Mouse (Mus musculus): ENCODE data around the gene Gm20425. TPM values are rescaled to one million over a fixed set of nuclear protein-coding genes. Genes with fewer than 3 reads are reported as not detected.

Gm20425 gene
- not detected in 2 replicates for polyA plus RNA-seq (2014; fragmentation: Nextera tagmentation; extraction: Ambion mirVana)

GRCm38 (mm10) chr9:103230151-103230951, at the start of gene Gm20425, which contains the start of gene Trf:
Gm20425 (minus strand) TSS chr9:103230307.
Trf (minus strand) TSS chr9:103230444.
- no peak for ATAC-seq (ENCODE audit: insufficient number of reproducible peaks, low FRiP score, low TSS enrichment, low read depth)

GRCm38 (mm10) chr9:103276876-103277275, 46.8 kb upstream of the Gm20425 start:
- Histone ChIP-seq H3K4me1 (ENCODE audit: control insufficient read depth, insufficient read depth, low read length) (no peaks in the 10 kb centered on the region), H3K4me3 (ENCODE audit: low read depth, low read length) (no peak overlapping the region), H3K9me3 (ENCODE audit: control insufficient read depth, low read length) (no peaks in the 10 kb centered on the region), H3K36me3 (ENCODE audit: control insufficient read depth, insufficient read depth, low read length) (no peaks in the 10 kb centered on the region), H3K27ac (replicated peaks; ENCODE audit: low read depth, low read length) (no peak overlapping the region), H3K9ac (ENCODE audit: low read length) (no peak overlapping the region), H3K27me3 (ENCODE audit: control insufficient read depth, insufficient read depth, low read length) (no peaks in the 10 kb centered on the region), H3K4me2 (ENCODE audit: low read depth, severe bottlenecking) (no peak overlapping the region)
- DNase-seq (ENCODE audit: low spot score) (no peak), ATAC-seq (ENCODE audit: insufficient number of reproducible peaks, low FRiP score, low TSS enrichment, low read depth) (no peak)
- WGBS = 88% methylated on average over 6 of the region's 6 CpGs

More at GRCm38 (mm10) chr9:103230151-103230951, at the start of gene Gm20425, which contains the start of gene Trf:
- no peak within 1 kb of the TSS for H3K4me3 ChIP-seq (ENCODE audit: low read depth, low read length)
- 66% methylated on average over 29 of the region's 29 CpGs for WGBS
- H3K9ac ChIP-seq (ENCODE audit: low read length) = no peak within 1 kb of the TSS
- no peak for DNase-seq (ENCODE audit: low spot score)
- H3K36me3 ChIP-seq (ENCODE audit: control insufficient read depth, insufficient read depth, low read length) = no peaks in the 10 kb centered on the region
- no peaks in the 10 kb centered on the region for H3K27me3 ChIP-seq (ENCODE audit: control insufficient read depth, insufficient read depth, low read length)
- no peaks in the 10 kb centered on the region for H3K4me1 ChIP-seq (ENCODE audit: control insufficient read depth, insufficient read depth, low read length)
- no peaks in the 10 kb centered on the region for H3K9me3 ChIP-seq (ENCODE audit: control insufficient read depth, low read length)
- H3K4me2 ChIP-seq (ENCODE audit: low read depth, severe bottlenecking) = no peak within 1 kb of the TSS
- H3K27ac ChIP-seq (replicated peaks; ENCODE audit: low read depth, low read length) = no peak within 1 kb of the TSS

GRCm38 (mm10) chr9:103275676-103276075, 45.6 kb upstream of the Gm20425 start:
- Histone ChIP-seq H3K4me2 (ENCODE audit: low read depth, severe bottlenecking) (no peak overlapping the region), H3K4me3 (ENCODE audit: low read depth, low read length) (no peak overlapping the region), H3K27ac (replicated peaks; ENCODE audit: low read depth, low read length) (no peak overlapping the region), H3K9me3 (ENCODE audit: control insufficient read depth, low read length) (no peaks in the 10 kb centered on the region), H3K9ac (ENCODE audit: low read length) (no peak overlapping the region), H3K36me3 (ENCODE audit: control insufficient read depth, insufficient read depth, low read length) (no peaks in the 10 kb centered on the region), H3K4me1 (ENCODE audit: control insufficient read depth, insufficient read depth, low read length) (no peaks in the 10 kb centered on the region), H3K27me3 (ENCODE audit: control insufficient read depth, insufficient read depth, low read length) (no peaks in the 10 kb centered on the region)
- DNase-seq (ENCODE audit: low spot score) = no peak
- WGBS = 78% methylated on average over 1 of the region's 1 CpGs
- no peak for ATAC-seq (ENCODE audit: insufficient number of reproducible peaks, low FRiP score, low TSS enrichment, low read depth)

GRCm38 (mm10) chr9:103274819-103275218, 44.7 kb upstream of the Gm20425 start:
- Histone ChIP-seq H3K36me3 (ENCODE audit: control insufficient read depth, insufficient read depth, low read length) (no peaks in the 10 kb centered on the region), H3K4me3 (ENCODE audit: low read depth, low read length) (no peak overlapping the region), H3K9me3 (ENCODE audit: control insufficient read depth, low read length) (no peaks in the 10 kb centered on the region), H3K4me2 (ENCODE audit: low read depth, severe bottlenecking) (no peak overlapping the region), H3K27me3 (ENCODE audit: control insufficient read depth, insufficient read depth, low read length) (no peaks in the 10 kb centered on the region), H3K27ac (replicated peaks; ENCODE audit: low read depth, low read length) (no peak overlapping the region), H3K9ac (ENCODE audit: low read length) (no peak overlapping the region), H3K4me1 (ENCODE audit: control insufficient read depth, insufficient read depth, low read length) (no peaks in the 10 kb centered on the region)
- no peak for DNase-seq (ENCODE audit: low spot score)
- no peak for ATAC-seq (ENCODE audit: insufficient number of reproducible peaks, low FRiP score, low TSS enrichment, low read depth)
- WGBS = 63% methylated on average over 8 of the region's 8 CpGs

GRCm38 (mm10) chr9:103271104-103271503, 41.0 kb upstream of the Gm20425 start:
- no peak overlapping the region for H3K9ac ChIP-seq (ENCODE audit: low read length)

GRCm38 (mm10) chr9:103265778-103266177, 35.7 kb upstream of the Gm20425 start:
- Histone ChIP-seq H3K4me3 (ENCODE audit: low read depth, low read length) (no peak overlapping the region), H3K9me3 (ENCODE audit: control insufficient read depth, low read length) (no peaks in the 10 kb centered on the region), H3K27me3 (ENCODE audit: control insufficient read depth, insufficient read depth, low read length) (no peaks in the 10 kb centered on the region), H3K36me3 (ENCODE audit: control insufficient read depth, insufficient read depth, low read length) (no peaks in the 10 kb centered on the region), H3K4me1 (ENCODE audit: control insufficient read depth, insufficient read depth, low read length) (no peaks in the 10 kb centered on the region), H3K9ac (ENCODE audit: low read length) (no peak overlapping the region), H3K4me2 (ENCODE audit: low read depth, severe bottlenecking) (no peak overlapping the region), H3K27ac (replicated peaks; ENCODE audit: low read depth, low read length) (no peak overlapping the region)
- ATAC-seq (ENCODE audit: insufficient number of reproducible peaks, low FRiP score, low TSS enrichment, low read depth) (no peak), DNase-seq (ENCODE audit: low spot score) (no peak)
- WGBS = 86% methylated on average over 4 of the region's 4 CpGs

More at GRCm38 (mm10) chr9:103271104-103271503, 41.0 kb upstream of the Gm20425 start:
- H3K4me1 ChIP-seq (ENCODE audit: control insufficient read depth, insufficient read depth, low read length) = no peaks in the 10 kb centered on the region
- H3K36me3 ChIP-seq (ENCODE audit: control insufficient read depth, insufficient read depth, low read length) = no peaks in the 10 kb centered on the region
- ATAC-seq (ENCODE audit: insufficient number of reproducible peaks, low FRiP score, low TSS enrichment, low read depth) = no peak
- H3K4me3 ChIP-seq (ENCODE audit: low read depth, low read length) = no peak overlapping the region
- no peak for DNase-seq (ENCODE audit: low spot score)
- H3K27ac ChIP-seq (replicated peaks; ENCODE audit: low read depth, low read length) = no peak overlapping the region
- 37% methylated on average over 4 of the region's 4 CpGs for WGBS
- H3K4me2 ChIP-seq (ENCODE audit: low read depth, severe bottlenecking) = no peak overlapping the region
- H3K27me3 ChIP-seq (ENCODE audit: control insufficient read depth, insufficient read depth, low read length) = no peaks in the 10 kb centered on the region
- no peaks in the 10 kb centered on the region for H3K9me3 ChIP-seq (ENCODE audit: control insufficient read depth, low read length)

- ATAC-seq (ENCODE audit: insufficient number of reproducible peaks, low FRiP score, low TSS enrichment, low read depth) (no peak), DNase-seq (ENCODE audit: low spot score) (no peak)
- Histone ChIP-seq H3K9ac (ENCODE audit: low read length) (no peak overlapping the region), H3K9me3 (ENCODE audit: control insufficient read depth, low read length) (peaks cover 3% of the 10 kb centered on the region; the same call in 1 of the 2 replicates), H3K27ac (replicated peaks; ENCODE audit: low read depth, low read length) (no peak overlapping the region), H3K4me3 (ENCODE audit: low read depth, low read length) (no peak overlapping the region), H3K36me3 (ENCODE audit: control insufficient read depth, insufficient read depth, low read length) (no peaks in the 10 kb centered on the region), H3K27me3 (ENCODE audit: control insufficient read depth, insufficient read depth, low read length) (no peaks in the 10 kb centered on the region), H3K4me2 (ENCODE audit: low read depth, severe bottlenecking) (no peak overlapping the region), H3K4me1 (ENCODE audit: control insufficient read depth, insufficient read depth, low read length) (no peaks in the 10 kb centered on the region)
- 81% methylated on average over 5 of the region's 5 CpGs for WGBS
Measured at GRCm38 (mm10) chr9:103252906-103253305, 22.8 kb upstream of the Gm20425 start.

GRCm38 (mm10) chr9:103248618-103249017, 18.5 kb upstream of the Gm20425 start:
- Histone ChIP-seq H3K4me2 (ENCODE audit: low read depth, severe bottlenecking) (no peak overlapping the region), H3K27me3 (ENCODE audit: control insufficient read depth, insufficient read depth, low read length) (no peaks in the 10 kb centered on the region), H3K9ac (ENCODE audit: low read length) (no peak overlapping the region), H3K4me1 (ENCODE audit: control insufficient read depth, insufficient read depth, low read length) (no peaks in the 10 kb centered on the region), H3K4me3 (ENCODE audit: low read depth, low read length) (no peak overlapping the region), H3K9me3 (ENCODE audit: control insufficient read depth, low read length) (peaks cover 2% of the 10 kb centered on the region; the same call in 1 of the 2 replicates), H3K27ac (replicated peaks; ENCODE audit: low read depth, low read length) (no peak overlapping the region), H3K36me3 (ENCODE audit: control insufficient read depth, insufficient read depth, low read length) (no peaks in the 10 kb centered on the region)
- WGBS = 60% methylated on average over 4 of the region's 4 CpGs
- no peak for ATAC-seq (ENCODE audit: insufficient number of reproducible peaks, low FRiP score, low TSS enrichment, low read depth)
- no peak for DNase-seq (ENCODE audit: low spot score)
